Mouse (Mus musculus) midbrain, embryonic 15.5 days (tissue): ENCODE data around the gene Uba7. TPM values are rescaled to one million over a fixed set of nuclear protein-coding genes. Genes with fewer than 3 reads are reported as not detected.

ENCODE experiments used
- ATAC-seq: fragments of 200-750 bp; cut with Nextera tagmentation; replicated peaks from 2 replicates; pipeline ENCODE4 v1.8.0; 2017; ENCODE audit warnings: moderate TSS enrichment
- H3K27ac ChIP-seq: fragments of 300-500 bp; sonication (generic); 2 replicates; pipeline ENCODE4 v1.5.1; 2015; ENCODE audit warnings: mild to moderate bottlenecking, inconsistent platforms
- H3K27me3 ChIP-seq: fragments of 300-500 bp; sonication (generic); replicated peaks from 2 replicates; pipeline ENCODE4 v1.6.1; 2015; ENCODE audit warnings: inconsistent platforms
- H3K36me3 ChIP-seq: fragments of 300-500 bp; sonication (generic); replicated peaks from 2 replicates; pipeline ENCODE4 v1.6.1; 2015; ENCODE audit warnings: inconsistent platforms
- H3K4me1 ChIP-seq: fragments of 300-500 bp; sonication (generic); 2 replicates; pipeline ENCODE4 v1.6.1; 2015; ENCODE audit warnings: inconsistent platforms
- H3K4me2 ChIP-seq: fragments of 300-500 bp; sonication (generic); 2 replicates; pipeline ENCODE4 v1.6.1; 2015; ENCODE audit warnings: inconsistent platforms, mild to moderate bottlenecking, moderate library complexity
- H3K4me3 ChIP-seq: fragments of 300-500 bp; sonication (generic); 2 replicates; pipeline ENCODE4 v1.5.1; 2015; ENCODE audit warnings: mild to moderate bottlenecking, inconsistent platforms
- H3K9ac ChIP-seq: fragments of 300-500 bp; sonication (generic); 2 replicates; pipeline ENCODE4 v1.6.1; 2015; ENCODE audit warnings: mild to moderate bottlenecking, inconsistent platforms
- H3K9me3 ChIP-seq: fragments of 300-500 bp; sonication (generic); 2 replicates; pipeline ENCODE4 v1.6.1; 2016; ENCODE audit warnings: inconsistent platforms
- WGBS: fragments of 180-500 bp; shearing (Covaris S2); methylation state at CpG from one replicate; pipeline ENCODE4 v1.1.7; 2015; ENCODE audit warnings: mixed read lengths; 5-methylcytosine and 5-hydroxymethylcytosine counted together
- polyA plus RNA-seq: library from polyadenylated mRNA; unstranded; fragments of >200 nt; fragmentation: Nextera tagmentation; extraction: Ambion mirVana; gene quantifications from 2 replicates; pipeline ENCODE4 v1.2.1, GENCODE M21; 2015

The Uba7 gene
- polyA plus RNA-seq, 1 experiment from 2014 or later = 5.9 TPM

DNA sequence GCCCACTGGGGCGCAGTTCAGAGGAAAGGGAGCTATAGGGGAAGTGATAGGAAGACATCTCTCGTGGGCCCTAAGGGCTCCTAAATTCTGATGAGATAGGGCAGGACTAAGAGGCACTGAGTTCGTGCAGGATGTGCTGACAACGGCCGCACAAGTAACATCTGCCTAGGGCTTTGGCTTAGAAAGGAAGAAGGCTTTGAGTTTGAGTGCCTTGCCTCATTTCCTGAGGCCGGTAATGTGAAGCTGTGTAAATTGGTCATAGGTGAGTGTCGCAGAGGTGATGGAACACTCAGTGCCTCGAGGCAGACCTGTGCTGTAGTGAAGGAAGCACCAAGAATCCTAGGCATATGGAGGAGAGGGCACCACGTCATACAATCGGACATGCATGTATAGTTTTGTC is 8.6 kb upstream of the Uba7 start:
- Histone ChIP-seq H3K9me3 (no peaks in the 10 kb centered on the region), H3K4me3 (no peak overlapping the region)

DNA sequence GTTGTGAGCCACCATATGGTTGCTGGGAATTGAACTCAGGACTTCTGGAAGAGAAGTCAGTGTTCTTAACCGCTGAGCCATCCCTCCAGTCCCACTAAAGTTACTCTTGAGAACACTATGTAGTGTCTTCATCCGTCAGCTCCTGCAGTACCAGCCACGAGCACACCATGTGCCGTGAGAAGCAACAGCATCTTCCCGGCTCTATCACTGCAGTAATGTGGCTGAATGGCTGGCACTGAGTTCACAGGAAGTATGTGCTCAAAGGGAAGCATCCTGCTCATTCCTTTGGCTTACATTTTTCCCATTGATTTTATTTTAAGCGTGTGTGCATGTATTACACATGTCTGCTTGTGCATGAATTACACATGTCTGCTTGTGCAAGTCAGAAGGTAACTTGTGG is 7.9 kb upstream of the Uba7 start:
- 83% methylated on average over 6 of the region's 6 CpGs for WGBS
- Histone ChIP-seq H3K27me3 (no peaks in the 10 kb centered on the region), H3K36me3 (no peaks in the 10 kb centered on the region), H3K9ac (no peak overlapping the region), H3K4me2 (no peak overlapping the region), H3K4me3 (no peak overlapping the region), H3K9me3 (no peaks in the 10 kb centered on the region), H3K4me1 (peaks cover under 1% of the 10 kb centered on the region), H3K27ac (no peak overlapping the region)
- ATAC-seq = no peak

More for the DNA sequence above, 8.6 kb upstream of the Uba7 start:
- Histone ChIP-seq H3K4me1 (peaks cover 9% of the 10 kb centered on the region), H3K36me3 (no peaks in the 10 kb centered on the region), H3K9ac (no peak overlapping the region), H3K27me3 (no peaks in the 10 kb centered on the region), H3K27ac (no peak overlapping the region), H3K4me2 (no peak overlapping the region)
- 90% methylated on average over 10 of the region's 10 CpGs for WGBS
- ATAC-seq = no peak

DNA sequence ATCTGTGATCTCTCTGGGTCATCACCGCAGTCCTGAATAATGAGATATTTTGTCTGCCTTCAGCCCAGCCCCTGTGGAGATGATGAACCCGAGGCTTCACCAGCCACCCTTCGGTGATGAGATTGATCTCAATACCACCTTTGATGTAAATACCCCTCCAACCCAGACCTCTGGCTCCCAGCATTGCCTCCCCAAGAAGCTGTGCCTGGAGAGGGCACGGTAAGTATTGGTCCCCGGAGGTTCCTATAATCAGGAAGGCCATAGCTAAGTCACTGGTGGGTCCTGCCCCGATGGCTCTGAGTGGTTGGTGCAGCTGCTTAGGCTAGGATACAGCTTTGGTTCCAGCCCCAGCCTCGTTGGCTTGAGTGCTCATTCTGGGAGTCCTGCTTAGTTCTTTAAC is 6.8 kb upstream of the Uba7 start:
- ATAC-seq = no peak
- no peaks in the 10 kb centered on the region for H3K4me1 ChIP-seq
- 92% methylated on average over 7 of the region's 7 CpGs for WGBS
- no peak overlapping the region for H3K4me2 ChIP-seq
- H3K9ac ChIP-seq = no peak overlapping the region
- H3K4me3 ChIP-seq = no peak overlapping the region
- no peaks in the 10 kb centered on the region for H3K27me3 ChIP-seq
- no peak overlapping the region for H3K27ac ChIP-seq
- H3K9me3 ChIP-seq = no peaks in the 10 kb centered on the region
- no peaks in the 10 kb centered on the region for H3K36me3 ChIP-seq

DNA sequence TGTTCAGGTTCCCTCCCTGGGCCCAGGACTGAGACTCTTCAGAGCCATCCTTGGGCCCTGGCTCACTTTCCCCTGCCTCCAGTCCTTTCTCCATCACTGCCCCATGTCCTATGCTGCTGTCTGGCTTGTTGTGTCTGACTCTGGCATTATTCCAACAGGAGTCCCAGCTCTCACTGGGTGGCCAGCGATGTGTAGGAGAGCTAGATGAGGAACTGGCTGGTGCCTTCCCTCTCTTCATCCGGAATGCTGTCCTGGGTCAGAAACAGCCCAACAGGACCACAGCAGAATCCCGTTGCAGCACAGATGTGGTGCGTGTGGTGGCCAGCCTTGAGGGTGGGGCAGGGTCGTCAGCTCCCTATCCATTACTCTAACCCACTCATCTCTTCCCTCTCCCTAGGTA is 5.0 kb upstream of the Uba7 start:
- Histone ChIP-seq H3K27me3 (no peaks in the 10 kb centered on the region), H3K4me1 (no peaks in the 10 kb centered on the region), H3K4me3 (no peak overlapping the region), H3K9me3 (no peaks in the 10 kb centered on the region), H3K27ac (no peak overlapping the region), H3K4me2 (no peak overlapping the region), H3K36me3 (no peaks in the 10 kb centered on the region), H3K9ac (no peak overlapping the region)
- 91% methylated on average over 5 of the region's 5 CpGs for WGBS
- no peak for ATAC-seq

GRCm38 (mm10) chr9:107971690-107972541 is 3.4 kb upstream of the Uba7 start:
- Histone ChIP-seq H3K36me3 (no peaks in the 10 kb centered on the region), H3K4me1 (no peaks in the 10 kb centered on the region), H3K9me3 (no peaks in the 10 kb centered on the region), H3K9ac (no peak overlapping the region), H3K4me2 (no peak overlapping the region), H3K4me3 (no peak overlapping the region), H3K27ac (no peak overlapping the region), H3K27me3 (no peaks in the 10 kb centered on the region)
- 91% methylated on average over 8 of the region's 8 CpGs for WGBS
- no peak for ATAC-seq

- Histone ChIP-seq H3K36me3 (no peaks in the 10 kb centered on the region), H3K27ac (no peak overlapping the region), H3K4me2 (no peak overlapping the region), H3K4me1 (no peaks in the 10 kb centered on the region), H3K9ac (no peak overlapping the region), H3K27me3 (no peaks in the 10 kb centered on the region), H3K9me3 (no peaks in the 10 kb centered on the region), H3K4me3 (no peak overlapping the region)
- no peak for ATAC-seq
- WGBS = 87% methylated on average over 10 of the region's 10 CpGs
Observed at GRCm38 (mm10) chr9:107974491-107975171, 674 bp upstream of the Uba7 start.

- 90% methylated on average over 12 of the region's 12 CpGs for WGBS
- Histone ChIP-seq H3K9me3 (no peaks in the 10 kb centered on the region), H3K9ac (no peak overlapping the region), H3K4me2 (no peak overlapping the region), H3K4me1 (0 out of 2 replicates have a peak, but pooled peaks cover 4% of the 10 kb centered on the region), H3K36me3 (no peaks in the 10 kb centered on the region), H3K27ac (no peak overlapping the region), H3K27me3 (no peaks in the 10 kb centered on the region; the same call in none of the 2 replicates), H3K4me3 (no peak overlapping the region)
- no peak for ATAC-seq
Observed at GRCm38 (mm10) chr9:107978815-107979214, 3.5 kb downstream of the Uba7 start.

- H3K4me1 ChIP-seq = peaks cover 23% of the 10 kb centered on the region
- 55% methylated on average over 7 of the region's 7 CpGs for WGBS
- ATAC-seq = no peak
- H3K27ac ChIP-seq = peak overlapping the region; percentile 68
- no peaks in the 10 kb centered on the region for H3K9me3 ChIP-seq
- H3K4me3 ChIP-seq = no peak overlapping the region
- H3K27me3 ChIP-seq = peaks cover 11% of the 10 kb centered on the region
- H3K9ac ChIP-seq = no peak overlapping the region
- H3K4me2 ChIP-seq = no peak overlapping the region
- no peaks in the 10 kb centered on the region for H3K36me3 ChIP-seq
Observed at GRCm38 (mm10) chr9:107981684-107982605, 6.6 kb downstream of the Uba7 start.

DNA sequence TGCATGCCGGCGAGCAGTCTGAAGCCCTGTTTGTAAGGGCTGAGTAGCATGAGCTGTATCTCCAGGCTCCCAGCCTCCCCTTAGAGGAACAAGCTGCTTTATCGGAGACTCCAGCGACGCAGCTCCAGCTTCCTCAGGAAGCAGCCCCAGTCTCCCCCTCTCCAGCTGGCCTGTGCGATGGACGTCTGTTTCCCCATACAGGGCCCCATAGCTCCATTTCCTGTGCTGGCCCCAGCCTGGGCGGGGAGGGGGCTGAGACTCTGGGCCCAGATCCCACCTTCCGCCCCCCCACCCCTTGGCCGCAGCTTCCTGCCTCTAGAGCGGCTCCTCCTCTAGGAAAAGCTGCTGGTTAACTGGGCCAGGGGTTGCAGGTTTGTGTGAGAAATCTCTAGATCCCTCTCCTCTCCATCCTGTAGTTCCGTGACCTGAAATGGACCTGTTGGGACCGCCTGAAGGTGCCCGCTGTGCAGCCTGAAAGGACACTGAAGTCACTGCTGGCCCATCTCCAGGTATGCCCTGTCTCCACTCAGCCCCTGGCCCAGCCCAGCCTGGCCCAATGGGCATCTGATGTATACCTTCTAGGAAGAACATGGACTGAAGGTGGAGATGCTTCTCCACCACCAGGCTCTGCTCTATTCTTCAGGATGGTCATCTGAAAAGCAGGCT is 7.5 kb downstream of the Uba7 start, which contains the start of gene Gm20661:
Gene Gm20661 (plus strand): TSS at position 378 of the 666 bp plus-strand sequence.
- H3K27ac ChIP-seq = peak within 1 kb of the TSS; percentile 68
- peak within 1 kb of the TSS; percentile 25; the same call in 1 of the 2 replicates for H3K4me2 ChIP-seq
- H3K9ac ChIP-seq = no peak within 1 kb of the TSS; the same call in 1 of the 2 replicates
- H3K4me3 ChIP-seq = no peak within 1 kb of the TSS
- H3K27me3 ChIP-seq = peaks cover 11% of the 10 kb centered on the region
- 58% methylated on average over 14 of the region's 14 CpGs for WGBS
- no peaks in the 10 kb centered on the region for H3K9me3 ChIP-seq
- ATAC-seq = no peak
- H3K4me1 ChIP-seq = peaks cover 23% of the 10 kb centered on the region
- no peaks in the 10 kb centered on the region for H3K36me3 ChIP-seq

- Histone ChIP-seq H3K4me1 (peaks cover 23% of the 10 kb centered on the region), H3K9ac (no peak overlapping the region), H3K4me3 (no peak overlapping the region), H3K9me3 (no peaks in the 10 kb centered on the region), H3K4me2 (peak overlapping the region; percentile 25; the same call in 1 of the 2 replicates), H3K36me3 (no peaks in the 10 kb centered on the region), H3K27me3 (peaks cover 11% of the 10 kb centered on the region), H3K27ac (peak overlapping the region; percentile 68)
- ATAC-seq = no peak
- WGBS = 53% methylated on average over 4 of the region's 4 CpGs
Observed at GRCm38 (mm10) chr9:107983421-107983890, 8.2 kb downstream of the Uba7 start.

GRCm38 (mm10) chr9:107984052-107984753 is 8.9 kb downstream of the Uba7 start:
- 0 out of 2 replicates have a peak overlapping the region, but pooled peaks have one; percentile 55 for H3K9ac ChIP-seq
- peak overlapping the region; percentile 96 for H3K4me2 ChIP-seq
- ATAC-seq = no peak
- no peaks in the 10 kb centered on the region for H3K9me3 ChIP-seq
- peak overlapping the region; percentile 77 for H3K4me3 ChIP-seq
- 76% methylated on average over 19 of the region's 19 CpGs for WGBS
- peaks cover 23% of the 10 kb centered on the region for H3K4me1 ChIP-seq
- H3K27ac ChIP-seq = peak overlapping the region; percentile 28; the same call in 1 of the 2 replicates
- H3K27me3 ChIP-seq = peaks cover 11% of the 10 kb centered on the region
- no peaks in the 10 kb centered on the region for H3K36me3 ChIP-seq
